Mouse (Mus musculus) left cerebral cortex, adult 9 months (tissue): ENCODE measurements at regions not wholly inside any gene's neighbourhood (a gene's known extent, or its start where the extent isn't known, plus 50 kb on each side); places are given as distances from the start of the nearest gene placed in this dataset.
"Not testable (repeated sequence)": the region's sequence is repeated elsewhere in the genome, so short reads cannot be mapped to it uniquely, and the experiment has no call there.

ENCODE experiments used
- DNase-seq, 2 experiments: peaks; one replicate each; pipeline ENCODE4 v3.0.0; 2022; ENCODE audit warnings: low spot score in 2 of 2

DNA sequence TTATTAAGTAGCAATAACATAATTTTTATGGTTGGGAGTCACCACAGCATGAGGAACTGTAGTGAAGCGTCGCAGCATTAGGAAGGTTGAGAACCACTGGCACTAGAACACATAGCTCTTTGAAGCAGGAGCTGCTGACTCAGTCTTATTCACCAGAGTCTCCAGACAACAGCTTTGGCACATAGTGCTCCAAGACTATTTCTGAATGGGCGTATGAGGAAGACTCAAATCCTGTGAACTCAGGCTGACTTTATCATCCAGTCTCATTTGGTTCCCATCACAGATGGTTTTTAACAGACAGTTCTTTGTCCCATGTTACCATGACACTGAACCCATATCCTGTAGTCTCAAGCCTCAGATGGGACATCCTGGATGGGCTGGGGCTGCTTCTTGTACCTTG is 282.5 kb downstream of the 4933412E24Rik start:
- no peak for DNase-seq

DNA sequence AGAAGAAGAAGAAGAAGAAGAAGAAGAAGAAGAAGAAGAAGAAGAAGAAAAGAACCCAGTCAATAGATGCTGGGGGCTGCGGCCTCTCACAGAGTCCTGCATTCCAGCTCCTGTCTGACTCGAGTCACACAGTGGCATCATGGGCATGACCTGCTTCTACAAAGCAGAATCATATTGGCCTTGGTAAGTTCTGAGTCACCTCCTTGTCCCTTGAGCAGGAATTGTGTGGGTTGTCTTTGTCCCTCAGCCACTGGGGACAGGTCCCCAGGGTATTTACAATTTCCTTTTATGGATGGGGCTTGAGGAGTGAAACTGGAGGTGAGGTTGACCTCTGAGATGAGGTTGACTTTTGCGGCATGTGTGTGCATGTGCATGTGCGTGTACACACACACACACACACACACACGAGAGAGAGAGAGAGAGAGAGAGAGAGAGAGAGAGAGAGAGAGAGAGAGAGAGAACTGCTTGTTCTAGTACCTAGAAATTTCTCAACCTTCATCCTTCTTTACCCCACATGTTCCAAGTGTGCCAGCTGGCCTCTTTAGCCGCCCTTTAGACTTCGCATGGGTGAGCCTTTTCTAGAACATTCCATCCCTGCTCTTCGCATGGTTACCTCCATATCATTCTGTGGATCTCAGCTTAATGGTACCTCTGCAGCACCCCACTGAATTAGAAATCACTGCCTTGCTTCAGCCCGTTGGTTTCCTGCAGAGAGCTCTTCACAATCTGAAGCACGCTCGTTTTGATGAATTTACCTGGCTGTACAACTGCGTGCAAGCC is 283.2 kb downstream of the 4933412E24Rik start:
- no peak for DNase-seq

DNA sequence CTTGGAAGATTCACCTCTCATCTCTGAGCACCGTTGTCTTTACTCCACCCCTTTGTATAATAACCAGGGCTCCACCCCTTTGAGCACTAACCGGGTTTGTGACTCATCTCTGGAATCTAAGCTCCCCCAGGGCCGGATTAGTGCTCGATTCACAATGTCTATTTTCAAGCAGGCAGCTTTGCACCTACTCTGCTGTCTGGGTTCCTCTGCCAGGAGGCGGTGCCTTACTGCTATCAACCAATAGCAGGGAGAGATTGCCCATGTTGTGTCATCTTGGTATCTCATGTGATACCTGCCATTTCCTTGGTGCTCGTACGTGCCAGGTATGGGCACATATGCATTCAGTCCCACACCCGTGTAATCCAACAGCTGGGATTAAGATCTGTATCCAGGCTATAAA is 285.3 kb downstream of the 4933412E24Rik start:
- DNase-seq: no peak

DNA sequence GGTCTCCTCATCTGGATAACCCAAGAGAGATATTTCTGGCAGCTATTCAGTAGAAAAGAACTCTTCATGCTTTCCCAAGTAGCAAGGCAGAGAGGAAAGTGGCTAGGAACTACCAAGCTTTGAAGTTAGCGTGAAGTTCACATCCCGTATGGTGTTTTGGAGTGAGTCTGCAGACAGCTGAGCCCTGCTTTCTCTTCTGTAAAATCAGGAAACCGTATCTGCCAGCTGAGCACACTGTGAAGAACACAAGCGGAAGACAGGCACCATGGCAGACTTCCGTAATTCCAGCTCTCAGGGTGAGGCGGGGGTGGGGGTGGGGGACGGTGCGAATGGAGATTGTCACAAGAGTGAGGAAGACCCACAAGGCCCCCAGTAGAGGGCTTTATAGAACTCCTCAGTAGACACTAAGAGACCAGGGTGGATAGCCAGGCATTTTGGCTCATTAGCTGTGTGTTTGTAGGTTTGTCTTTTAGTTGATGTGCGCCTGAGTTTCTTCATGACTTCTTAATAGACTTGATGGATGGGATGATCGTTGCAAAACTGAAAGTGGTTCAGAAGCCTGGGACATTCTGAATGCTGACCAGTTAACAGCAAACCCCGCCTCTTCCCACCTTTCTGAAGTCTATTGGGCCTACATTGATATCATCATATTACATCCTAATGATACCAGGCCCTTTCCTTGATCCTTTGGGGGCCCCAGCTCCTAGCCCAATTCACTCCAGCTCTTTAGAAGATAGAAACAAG is 287.4 kb downstream of the 4933412E24Rik start:
- peak in 1 of 2 experiments; percentile 28 for DNase-seq

DNA sequence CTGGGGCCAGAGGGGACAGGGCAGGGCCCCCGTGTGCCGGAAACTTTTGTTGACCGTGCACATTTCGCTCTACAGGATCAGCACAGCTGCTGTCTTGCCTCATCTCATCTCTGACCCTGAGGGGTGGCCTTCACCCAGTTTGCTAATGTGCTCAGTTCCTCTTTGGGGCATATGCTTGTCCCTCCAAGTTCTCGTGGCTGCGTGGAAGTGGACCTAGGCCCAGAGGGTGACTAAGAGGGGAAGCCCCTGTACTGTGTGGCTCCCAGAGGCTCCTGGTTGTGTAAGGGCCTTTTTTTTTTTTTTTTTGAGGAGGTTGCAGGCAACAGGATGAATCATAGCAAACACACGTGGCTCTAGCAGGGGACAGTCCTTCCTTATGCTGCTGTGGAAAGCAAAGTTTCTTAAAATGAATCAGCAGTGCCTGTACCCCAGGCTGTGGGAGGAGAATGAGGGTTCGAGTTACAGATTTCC is 288.2 kb downstream of the 4933412E24Rik start:
- peak in 1 of 2 experiments; percentile 49 for DNase-seq

DNA sequence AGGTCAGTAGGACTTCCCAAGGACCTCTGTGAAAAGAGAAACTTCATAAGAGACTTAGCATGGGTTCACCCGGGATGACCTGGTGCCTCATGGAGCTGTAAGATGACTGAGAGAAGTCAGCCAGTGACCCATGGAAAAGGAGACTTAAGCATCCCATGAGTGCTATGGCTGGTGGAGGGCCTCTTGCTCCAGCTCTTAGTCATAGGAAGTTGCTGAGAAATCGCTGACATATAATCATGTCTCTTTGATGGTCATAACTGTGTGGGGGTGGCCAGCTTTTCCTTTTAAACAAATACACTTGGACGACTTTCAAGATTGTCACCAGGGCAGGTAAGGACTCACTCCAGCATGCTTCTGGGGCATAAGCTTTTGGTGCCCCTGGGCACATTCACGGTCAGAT is 290.5 kb downstream of the 4933412E24Rik start:
- no peak for DNase-seq

DNA sequence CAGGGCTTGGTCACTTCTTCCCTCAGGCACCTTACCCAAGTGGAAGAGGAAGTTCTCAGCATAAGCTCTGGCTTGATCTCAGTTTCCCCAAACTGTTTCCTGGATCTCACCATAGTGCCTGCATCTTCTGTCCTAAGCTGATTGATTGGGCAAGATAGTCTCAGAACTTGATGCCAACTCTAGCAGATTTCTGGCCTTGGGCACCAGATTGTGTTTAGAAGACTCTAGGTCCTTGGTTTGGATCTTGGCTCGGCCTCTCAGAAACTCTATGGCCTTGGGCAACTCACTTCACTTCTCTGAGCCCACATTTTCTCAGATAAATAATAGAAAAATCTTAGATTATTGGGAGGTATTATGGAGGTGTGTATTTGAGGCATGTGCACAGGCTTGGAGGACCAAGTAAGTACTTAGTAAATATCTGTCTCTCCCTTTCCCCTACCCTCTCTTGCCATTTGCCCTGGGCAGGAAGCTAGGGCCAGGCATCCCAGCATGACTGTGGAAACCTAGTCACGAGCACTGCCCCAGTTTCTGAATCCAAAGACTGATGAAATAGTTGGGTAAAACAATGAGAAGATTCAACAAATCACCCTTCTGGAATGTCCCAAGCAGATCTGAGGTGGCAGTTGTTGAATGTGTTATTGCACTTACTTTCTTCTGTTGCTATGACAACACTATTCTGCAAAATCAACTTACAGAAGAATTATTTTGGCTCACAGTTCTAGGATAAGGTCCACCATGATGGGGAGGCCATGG is 293.6 kb downstream of the 4933412E24Rik start:
- DNase-seq: no peak

DNA sequence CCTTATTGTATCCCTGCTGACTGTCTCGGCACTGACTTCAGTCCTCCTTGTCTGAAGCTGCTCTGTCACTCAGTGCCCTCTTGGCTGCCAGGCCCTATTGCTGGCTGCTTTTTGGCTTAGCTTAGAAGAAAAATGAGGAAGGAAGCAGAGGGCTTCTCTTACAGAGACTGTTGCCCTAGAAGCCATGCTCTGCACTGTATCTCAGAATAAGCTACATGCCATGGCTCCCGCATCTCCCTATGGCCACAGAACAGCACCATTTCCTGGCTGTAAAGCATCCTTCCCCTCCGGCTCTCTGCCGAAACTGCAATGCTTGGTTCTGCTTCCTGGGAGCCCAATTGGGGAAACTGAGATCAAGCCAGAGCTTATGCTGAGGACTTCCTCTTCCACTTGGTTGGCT is 295.0 kb downstream of the 4933412E24Rik start:
- DNase-seq: no peak

DNA sequence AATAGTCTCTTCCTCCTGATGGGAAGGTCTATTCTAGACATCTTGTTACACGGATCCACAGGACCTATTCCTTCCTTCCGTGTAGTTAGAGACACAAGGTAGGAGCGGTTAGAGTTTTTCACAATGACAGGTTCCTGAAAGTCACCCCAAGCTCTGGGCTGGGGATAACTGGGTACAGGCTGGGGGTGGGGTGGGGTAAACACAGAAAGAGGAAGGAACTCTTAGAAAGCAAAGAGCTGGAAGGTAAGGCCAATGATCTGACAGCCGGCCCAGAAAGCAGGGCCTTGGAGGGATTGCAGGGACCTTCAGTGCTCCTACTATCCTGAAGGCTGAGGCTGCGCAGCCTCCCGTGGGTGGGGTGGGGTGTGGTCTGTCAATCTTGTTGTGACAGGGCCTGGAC is 295.4 kb downstream of the 4933412E24Rik start:
- no peak for DNase-seq

DNA sequence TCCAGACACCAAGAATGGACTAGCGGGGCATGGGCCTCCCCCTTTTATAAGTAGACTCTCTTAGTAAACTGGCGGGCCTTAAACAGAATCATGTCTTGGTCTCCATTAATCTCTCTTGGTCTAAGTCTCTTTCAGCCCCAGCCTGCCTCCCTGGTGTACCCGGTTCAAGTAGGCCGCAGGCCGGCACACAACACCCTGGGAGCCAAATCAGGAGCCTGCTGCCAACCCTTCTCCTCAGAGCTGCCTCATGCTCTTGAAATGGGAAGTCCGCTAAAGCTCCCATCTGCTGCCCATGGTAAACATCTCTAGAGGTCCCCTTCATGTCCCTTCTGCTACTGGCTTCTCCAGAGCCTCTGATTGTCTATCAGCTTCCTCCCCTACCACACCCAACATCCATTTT is 296.3 kb downstream of the 4933412E24Rik start:
- DNase-seq: no peak

DNA sequence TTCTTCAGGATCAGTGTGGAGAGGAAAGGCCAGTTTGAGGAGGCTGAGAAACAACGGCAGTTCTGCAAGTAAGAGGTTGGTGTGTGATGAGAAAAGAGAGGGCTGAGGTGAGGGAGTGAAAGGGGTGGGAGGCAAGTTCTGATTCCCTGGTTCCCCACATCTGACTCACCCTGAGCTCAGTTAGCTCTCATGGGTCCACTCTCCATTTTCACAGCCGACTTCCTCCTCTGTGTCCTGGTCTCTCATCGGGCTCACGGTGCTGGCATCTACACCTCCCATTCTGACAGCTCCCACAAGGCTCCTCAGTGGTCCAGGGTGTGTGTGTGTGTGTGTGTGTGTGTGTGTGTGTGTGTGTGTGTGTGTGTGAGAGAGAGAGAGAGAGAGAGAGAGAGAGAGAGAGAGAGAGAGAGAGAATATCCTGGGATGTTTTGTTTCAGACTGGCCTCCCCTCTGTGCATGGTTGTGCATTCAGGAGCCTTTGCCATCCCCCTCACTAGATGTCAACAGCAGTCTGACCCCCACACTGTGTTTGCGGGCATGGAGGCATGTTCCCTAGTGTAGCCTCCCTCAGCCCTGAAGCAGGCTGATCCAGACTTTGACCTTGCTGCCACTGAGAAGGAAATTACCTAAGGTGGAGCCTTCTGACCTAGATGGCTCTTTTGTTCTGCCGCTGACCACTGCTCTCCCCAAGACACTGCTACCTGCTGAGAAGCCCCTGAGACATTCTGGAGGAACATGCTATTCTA is 296.9 kb downstream of the 4933412E24Rik start:
- not testable (repeated sequence) for DNase-seq

DNA sequence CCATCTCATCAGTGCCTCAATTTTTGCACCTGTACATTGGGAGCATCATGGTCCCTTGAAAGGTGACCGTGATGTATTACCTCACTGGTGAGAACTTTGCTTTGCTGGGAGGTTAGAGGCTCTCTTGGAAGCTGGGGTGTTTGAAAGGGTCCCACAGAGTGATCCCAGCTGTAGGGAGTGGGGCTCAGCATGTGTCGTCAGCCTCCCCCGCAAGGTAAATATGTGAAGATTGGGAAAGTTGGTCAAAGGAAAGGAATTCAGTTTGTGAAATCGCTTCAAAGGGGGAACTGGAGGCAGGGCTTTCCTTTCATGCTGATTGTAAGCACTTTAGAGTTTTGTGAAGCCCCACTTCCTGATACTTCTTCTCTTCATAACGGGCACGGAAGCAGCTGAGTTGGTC is 299.5 kb downstream of the 4933412E24Rik start:
- DNase-seq: no peak

DNA sequence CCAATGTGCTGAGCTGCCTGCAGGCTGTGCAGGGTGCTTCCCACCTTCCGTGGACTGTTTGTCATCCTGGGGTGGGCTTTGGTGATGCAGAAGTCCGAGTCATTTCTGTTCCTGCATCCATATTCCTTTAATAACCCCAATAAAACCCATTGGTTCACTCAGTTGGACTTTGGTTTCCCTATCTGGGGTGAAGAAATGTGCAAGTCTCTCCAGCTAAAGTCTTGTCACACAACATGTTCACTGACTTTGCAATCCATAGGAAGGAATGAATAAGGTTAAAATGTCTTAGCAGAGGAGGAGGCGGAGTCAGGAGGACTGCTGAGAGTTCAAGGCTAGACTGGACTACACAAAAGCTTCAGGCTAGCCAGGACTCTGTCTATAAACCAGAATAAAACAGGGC is 300.5 kb downstream of the 4933412E24Rik start:
- DNase-seq: no peak

DNA sequence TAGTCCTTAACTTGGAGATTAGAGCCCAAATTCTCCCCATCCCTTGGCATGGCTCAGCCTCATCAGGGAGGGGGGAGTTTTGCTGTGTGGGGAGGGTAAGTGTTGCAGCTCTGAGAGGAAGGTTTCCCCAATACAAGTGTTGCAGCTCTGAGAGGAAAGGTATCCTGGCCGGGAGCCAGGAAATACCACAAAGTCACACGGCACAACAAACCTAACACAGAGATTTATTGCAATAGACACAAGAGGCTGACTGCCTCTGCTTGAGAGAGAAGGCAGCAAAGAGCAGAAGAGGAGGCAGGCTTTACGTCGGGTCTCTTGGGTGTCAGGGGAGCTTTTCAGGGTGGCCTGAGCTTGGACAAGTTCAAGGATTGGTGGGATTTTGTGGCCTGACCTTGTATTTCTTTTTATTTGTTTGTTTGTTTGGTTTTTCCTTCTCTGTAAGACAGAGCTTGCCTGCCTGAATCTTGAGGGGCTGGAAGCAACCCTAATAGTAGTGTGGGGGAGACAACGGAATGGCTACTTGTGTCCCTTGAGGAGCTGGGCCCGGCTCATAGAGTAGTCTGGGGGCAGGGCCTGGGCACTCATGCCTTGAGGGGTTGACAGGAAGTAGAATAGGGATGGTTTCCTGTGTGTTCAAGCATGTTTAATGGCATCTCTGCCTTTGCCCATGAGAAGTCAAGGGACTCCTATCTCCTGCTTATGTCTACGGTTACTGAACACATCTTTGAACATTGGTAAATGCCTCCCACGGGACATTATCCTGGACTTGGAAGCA is 302.3 kb downstream of the 4933412E24Rik start:
- no peak for DNase-seq

DNA sequence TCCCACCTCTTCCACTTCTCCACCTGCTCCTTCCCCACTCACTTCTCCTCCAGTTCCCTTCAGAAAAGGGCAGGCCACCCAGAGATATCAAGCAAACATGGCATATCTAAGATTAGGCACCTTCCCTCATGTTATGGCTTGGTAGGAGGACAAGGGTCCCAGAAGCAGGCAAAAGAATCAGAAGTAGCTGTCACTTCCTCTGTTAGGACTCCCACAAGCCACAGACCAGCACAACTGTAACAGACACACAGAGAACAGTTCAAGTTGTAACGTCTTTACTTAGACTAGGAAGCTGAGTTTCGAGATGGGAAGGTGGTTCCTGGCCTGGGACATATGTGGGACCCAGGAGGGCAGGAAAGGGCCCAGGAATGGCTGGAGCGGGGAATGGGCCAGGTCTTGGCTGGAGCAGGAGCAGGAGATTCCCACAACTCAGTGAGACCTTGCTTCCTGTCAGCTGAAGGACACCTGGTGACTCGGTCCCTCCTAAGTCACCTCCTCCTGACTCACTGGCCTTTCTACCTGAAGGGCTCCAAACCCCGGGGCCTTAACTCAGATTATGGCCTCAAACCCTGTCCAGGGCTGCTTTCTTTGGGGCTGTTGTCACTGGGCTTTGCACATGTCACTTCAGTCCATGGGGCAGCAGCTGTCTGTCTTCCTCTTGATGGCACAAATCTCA is 304.2 kb downstream of the 4933412E24Rik start:
- DNase-seq: no peak

DNA sequence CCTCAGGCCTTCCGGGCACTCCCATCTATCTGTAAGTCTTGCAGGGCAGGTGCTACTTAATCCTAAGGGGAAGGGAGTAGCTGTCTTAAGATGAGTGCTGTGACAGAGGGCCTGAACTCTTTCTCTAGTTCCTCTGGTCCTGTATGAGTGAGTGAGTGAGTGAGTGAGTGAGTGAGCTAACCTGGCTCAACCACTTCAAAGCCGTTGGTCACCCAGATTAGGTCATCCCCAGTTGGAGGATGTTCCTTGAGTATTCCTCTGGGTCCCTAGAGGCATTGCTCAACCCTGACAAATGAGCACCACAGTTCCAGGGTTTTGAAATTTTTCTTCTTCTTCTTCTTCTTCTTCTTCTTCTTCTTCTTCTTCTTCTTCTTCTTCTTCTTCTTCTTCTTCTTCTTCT is 306.5 kb downstream of the 4933412E24Rik start:
- no peak for DNase-seq

DNA sequence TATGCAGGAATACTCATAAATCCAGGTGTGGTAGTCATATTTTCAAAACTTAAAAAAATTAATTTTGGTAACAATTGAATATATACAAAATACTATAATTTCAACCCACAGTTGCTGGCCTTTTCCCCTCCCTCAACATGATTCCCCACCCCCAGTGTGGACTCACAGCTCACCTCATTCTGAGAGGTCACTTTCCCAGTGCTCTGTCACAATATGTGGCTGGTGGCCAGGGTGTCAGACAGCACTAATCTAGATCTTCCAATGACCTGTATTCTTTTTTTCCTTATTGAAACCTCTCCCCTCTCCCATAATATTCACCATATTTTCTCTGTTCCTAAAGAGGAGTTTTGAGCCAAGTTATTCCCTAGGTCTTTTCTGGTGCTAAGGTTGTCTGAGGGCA is 308.0 kb downstream of the 4933412E24Rik start:
- DNase-seq: no peak

DNA sequence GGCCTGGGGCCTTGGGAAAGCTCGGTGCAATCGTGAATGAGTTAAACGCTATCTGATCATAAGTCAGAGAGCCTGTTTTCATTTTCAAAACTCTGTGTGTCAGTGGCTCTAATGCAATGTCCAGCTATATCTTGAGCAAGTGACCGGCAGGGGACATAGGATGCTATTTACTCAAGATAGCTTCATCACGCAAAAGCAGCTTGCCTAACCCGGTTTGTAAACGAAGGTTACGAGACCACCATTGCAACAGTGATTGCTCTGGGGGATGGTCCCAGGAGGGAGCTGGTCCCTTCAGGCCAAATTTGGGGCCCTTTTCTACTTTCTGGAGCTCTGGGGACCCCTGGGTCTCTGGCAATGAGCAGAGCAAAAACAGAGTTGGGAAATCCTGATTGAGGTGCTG is 309.3 kb downstream of the 4933412E24Rik start:
- no peak for DNase-seq
